Mouse (Mus musculus) right cerebral cortex, postnatal 36 days (tissue): ENCODE measurements around the gene Mmp14.
A peak's percentile ranks its signal among the peaks of the same experiment; 100 is the strongest.

Source experiments
- DNase-seq, 2 experiments: peaks; one replicate each; pipeline ENCODE4 v3.0.0; 2022; ENCODE audit warnings: low spot score in 2 of 2, mixed read lengths in 1 of 2

The Mmp14 gene

GRCm38 (mm10) chr14:54433941-54434531, 2.6 kb downstream of the Mmp14 start:
- no peak for DNase-seq

- no peak for DNase-seq
Observed at GRCm38 (mm10) chr14:54435194-54435918, 3.9 kb downstream of the Mmp14 start.

- DNase-seq, result no peak
Observed at GRCm38 (mm10) chr14:54439155-54439554, 7.7 kb downstream of the Mmp14 start.

GRCm38 (mm10) chr14:54439610-54440009, 8.2 kb downstream of the Mmp14 start:
- no peak for DNase-seq

- no peak for DNase-seq
Observed at GRCm38 (mm10) chr14:54440538-54440937, 9.1 kb downstream of the Mmp14 start.

GRCm38 (mm10) chr14:54441365-54441764, 10.0 kb downstream of the Mmp14 start:
- no peak for DNase-seq

- DNase-seq, result no peak
Observed at GRCm38 (mm10) chr14:54442548-54442947, 11.1 kb downstream of the Mmp14 start.

GRCm38 (mm10) chr14:54443196-54443595, 11.8 kb downstream of the Mmp14 start:
- no peak for DNase-seq

- DNase-seq, result no peak
Observed at GRCm38 (mm10) chr14:54443712-54444618, 12.6 kb downstream of the Mmp14 start.

- DNase-seq, result no peak
Observed at GRCm38 (mm10) chr14:54445476-54445875, 14.1 kb downstream of the Mmp14 start.

GRCm38 (mm10) chr14:54453566-54453965, 22.2 kb downstream of the Mmp14 start:
- DNase-seq, result no peak

GRCm38 (mm10) chr14:54454669-54455528, 23.5 kb downstream of the Mmp14 start:
- no peak for DNase-seq

GRCm38 (mm10) chr14:54457907-54458569, 26.6 kb downstream of the Mmp14 start:
- no peak for DNase-seq

GRCm38 (mm10) chr14:54462146-54462545, 30.7 kb downstream of the Mmp14 start:
- no peak for DNase-seq

GRCm38 (mm10) chr14:54463108-54463958, 31.9 kb downstream of the Mmp14 start:
- DNase-seq, result no peak

GRCm38 (mm10) chr14:54463959-54464292, 32.5 kb downstream of the Mmp14 start, which contains the start of gene Lrp10:
Gene Lrp10 (plus strand): TSS chr14:54464137.
- peak; percentile 65 to 70 for DNase-seq

GRCm38 (mm10) chr14:54464293-54465005, 33.0 kb downstream of the Mmp14 start:
- no peak for DNase-seq

GRCm38 (mm10) chr14:54471467-54471866, 40.1 kb downstream of the Mmp14 start:
- no peak for DNase-seq

GRCm38 (mm10) chr14:54472671-54473070, 41.3 kb downstream of the Mmp14 start:
- no peak for DNase-seq
